Mouse (Mus musculus): ENCODE results near the gene Zranb2.
A peak's percentile ranks its signal among the peaks of the same experiment; 100 is the strongest.

Zranb2 gene

GRCm38 (mm10) chr3:157533964-157534785, at the start of gene Zranb2:
Zranb2 (plus strand) TSS chr3:157534160.
- H3K4me1 ChIP-seq (replicated peaks; ENCODE audit: low read depth, low read length): peaks cover 12% of the 10 kb centered on the region
- no peaks in the 10 kb centered on the region; the same call in 1 of the 2 replicates for H3K27me3 ChIP-seq (ENCODE audit: insufficient read depth, low read length)
- TF ChIP-seq NANOG (IDR thresholded peaks at IDR 0.05; ENCODE audit: borderline replicate concordance, low read length) (no peak), CTCF (conservative IDR thresholded peaks at IDR 0.05; ENCODE audit: low read length) (no peak), POU5F1 (IDR thresholded peaks at IDR 0.05; ENCODE audit: borderline replicate concordance, low read length) (no peak)

GRCm38 (mm10) chr3:157492043-157492442, 41.9 kb upstream of the Zranb2 start:
- Histone ChIP-seq H3K4me1 (replicated peaks; ENCODE audit: low read depth, low read length) (no peaks in the 10 kb centered on the region), H3K36me3 (ENCODE audit: insufficient read depth, low read length) (no peaks in the 10 kb centered on the region), H3K4me3 (replicated peaks; ENCODE audit: low read length) (no peak overlapping the region), H3K27me3 (ENCODE audit: insufficient read depth, low read length) (no peaks in the 10 kb centered on the region), H3K9me3 (ENCODE audit: low read length) (no peaks in the 10 kb centered on the region)
- TF ChIP-seq POU5F1 (IDR thresholded peaks at IDR 0.05; ENCODE audit: borderline replicate concordance, low read length) (no peak), CTCF (conservative IDR thresholded peaks at IDR 0.05; ENCODE audit: low read length) (no peak), NANOG (IDR thresholded peaks at IDR 0.05; ENCODE audit: borderline replicate concordance, low read length) (no peak)

More at GRCm38 (mm10) chr3:157533964-157534785, at the start of gene Zranb2:
- H3K9me3 ChIP-seq (ENCODE audit: low read length): no peaks in the 10 kb centered on the region
- H3K36me3 ChIP-seq (ENCODE audit: insufficient read depth, low read length): peaks cover 27% of the 10 kb centered on the region
- H3K4me3 ChIP-seq (replicated peaks; ENCODE audit: low read length): peak within 1 kb of the TSS; percentile 91

- no peak overlapping the region for H3K4me3 ChIP-seq (replicated peaks; ENCODE audit: low read length)
- TF ChIP-seq NANOG (IDR thresholded peaks at IDR 0.05; ENCODE audit: borderline replicate concordance, low read length) (no peak), POU5F1 (IDR thresholded peaks at IDR 0.05; ENCODE audit: borderline replicate concordance, low read length) (no peak), CTCF (conservative IDR thresholded peaks at IDR 0.05; ENCODE audit: low read length) (no peak)
- H3K4me1 ChIP-seq (replicated peaks; ENCODE audit: low read depth, low read length): no peaks in the 10 kb centered on the region
- H3K9me3 ChIP-seq (ENCODE audit: low read length): no peaks in the 10 kb centered on the region
- no peaks in the 10 kb centered on the region for H3K27me3 ChIP-seq (ENCODE audit: insufficient read depth, low read length)
- H3K36me3 ChIP-seq (ENCODE audit: insufficient read depth, low read length): no peaks in the 10 kb centered on the region
These were observed 31.7 kb upstream of the Zranb2 start for GRCm38 (mm10) chr3:157502216-157502615.

GRCm38 (mm10) chr3:157514116-157514796, 19.7 kb upstream of the Zranb2 start:
- no peak for TF ChIP-seq POU5F1 (IDR thresholded peaks at IDR 0.05; ENCODE audit: borderline replicate concordance, low read length)
- TF ChIP-seq NANOG (IDR thresholded peaks at IDR 0.05; ENCODE audit: borderline replicate concordance, low read length): no peak
- no peak for TF ChIP-seq CTCF (conservative IDR thresholded peaks at IDR 0.05; ENCODE audit: low read length)
- Histone ChIP-seq H3K4me1 (replicated peaks; ENCODE audit: low read depth, low read length) (no peaks in the 10 kb centered on the region), H3K27me3 (ENCODE audit: insufficient read depth, low read length) (no peaks in the 10 kb centered on the region), H3K4me3 (replicated peaks; ENCODE audit: low read length) (no peak overlapping the region), H3K9me3 (ENCODE audit: low read length) (no peaks in the 10 kb centered on the region), H3K36me3 (ENCODE audit: insufficient read depth, low read length) (no peaks in the 10 kb centered on the region)

- Histone ChIP-seq H3K27me3 (ENCODE audit: insufficient read depth, low read length) (0 out of 2 replicates have a peak, but pooled peaks cover 2% of the 10 kb centered on the region), H3K36me3 (ENCODE audit: insufficient read depth, low read length) (no peaks in the 10 kb centered on the region), H3K9me3 (ENCODE audit: low read length) (no peaks in the 10 kb centered on the region), H3K4me3 (replicated peaks; ENCODE audit: low read length) (no peak overlapping the region), H3K4me1 (replicated peaks; ENCODE audit: low read depth, low read length) (no peaks in the 10 kb centered on the region)
- TF ChIP-seq CTCF (conservative IDR thresholded peaks at IDR 0.05; ENCODE audit: low read length): no peak
These were observed 17.5 kb upstream of the Zranb2 start for GRCm38 (mm10) chr3:157516471-157516870.

- Histone ChIP-seq H3K9me3 (ENCODE audit: low read length) (no peaks in the 10 kb centered on the region), H3K4me3 (replicated peaks; ENCODE audit: low read length) (no peak overlapping the region), H3K36me3 (ENCODE audit: insufficient read depth, low read length) (no peaks in the 10 kb centered on the region), H3K4me1 (replicated peaks; ENCODE audit: low read depth, low read length) (no peaks in the 10 kb centered on the region), H3K27me3 (ENCODE audit: insufficient read depth, low read length) (0 out of 2 replicates have a peak, but pooled peaks cover 2% of the 10 kb centered on the region)
- TF ChIP-seq POU5F1 (IDR thresholded peaks at IDR 0.05; ENCODE audit: borderline replicate concordance, low read length) (no peak), NANOG (IDR thresholded peaks at IDR 0.05; ENCODE audit: borderline replicate concordance, low read length) (no peak), CTCF (conservative IDR thresholded peaks at IDR 0.05; ENCODE audit: low read length) (no peak)
These were observed 16.0 kb upstream of the Zranb2 start for GRCm38 (mm10) chr3:157517992-157518391.

GRCm38 (mm10) chr3:157520433-157520832, 13.5 kb upstream of the Zranb2 start:
- Histone ChIP-seq H3K9me3 (ENCODE audit: low read length) (no peaks in the 10 kb centered on the region), H3K27me3 (ENCODE audit: insufficient read depth, low read length) (peaks cover 9% of the 10 kb centered on the region; the same call in 1 of the 2 replicates), H3K36me3 (ENCODE audit: insufficient read depth, low read length) (no peaks in the 10 kb centered on the region), H3K4me3 (replicated peaks; ENCODE audit: low read length) (no peak overlapping the region), H3K4me1 (replicated peaks; ENCODE audit: low read depth, low read length) (no peaks in the 10 kb centered on the region)
- TF ChIP-seq NANOG (IDR thresholded peaks at IDR 0.05; ENCODE audit: borderline replicate concordance, low read length) (no peak), CTCF (conservative IDR thresholded peaks at IDR 0.05; ENCODE audit: low read length) (peak; percentile 31)

- H3K27me3 ChIP-seq (ENCODE audit: insufficient read depth, low read length): peaks cover 9% of the 10 kb centered on the region; the same call in 1 of the 2 replicates
- H3K36me3 ChIP-seq (ENCODE audit: insufficient read depth, low read length): no peaks in the 10 kb centered on the region
- no peaks in the 10 kb centered on the region for H3K4me1 ChIP-seq (replicated peaks; ENCODE audit: low read depth, low read length)
- TF ChIP-seq CTCF (conservative IDR thresholded peaks at IDR 0.05; ENCODE audit: low read length) (no peak), NANOG (IDR thresholded peaks at IDR 0.05; ENCODE audit: borderline replicate concordance, low read length) (no peak), POU5F1 (IDR thresholded peaks at IDR 0.05; ENCODE audit: borderline replicate concordance, low read length) (no peak)
- H3K9me3 ChIP-seq (ENCODE audit: low read length): no peaks in the 10 kb centered on the region
- H3K4me3 ChIP-seq (replicated peaks; ENCODE audit: low read length): no peak overlapping the region
These were observed 10.1 kb upstream of the Zranb2 start for GRCm38 (mm10) chr3:157523834-157524233.

Data from E14TG2a.4 (cell line).